Mouse (Mus musculus): Measurements from ENCODE around the gene Sdhd. TPM values are rescaled to one million over a fixed set of nuclear protein-coding genes. Genes with fewer than 3 reads are reported as not detected.
"Not testable (repeated sequence)": the region's sequence is repeated elsewhere in the genome, so short reads cannot be mapped to it uniquely, and the experiment has no call there.

Sdhd gene
- 197 and 210 TPM in 2 replicates for polyA plus RNA-seq (2012; rRNA removed)

GRCm38 (mm10) chr9:50603189-50603997 is at the start of gene Sdhd, which contains the start of gene Timm8b:
Sdhd (minus strand) TSS chr9:50603812.
Timm8b (plus strand) TSS chr9:50603910.
- DNase-seq = peak; percentile 92
- TF ChIP-seq POLR2A (IDR thresholded peaks at IDR 0.05; ENCODE audit: control insufficient read depth, extremely low read depth, insufficient read depth, low read length, poor library complexity) = peak; percentile 84; the same call in 1 of the 2 replicates
- peak; percentile 72; the same call in 1 of the 2 replicates for TF ChIP-seq CTCF (IDR thresholded peaks at IDR 0.05; ENCODE audit: borderline replicate concordance, control insufficient read depth, extremely low read depth, insufficient read depth, low read length, poor library complexity)
- WGBS = under 1% methylated on average over 48 of the region's 48 CpGs

GRCm38 (mm10) chr9:50650503-50650902 is 46.9 kb upstream of the Sdhd start:
- no peak for DNase-seq
- Histone ChIP-seq H3K4me3 (ENCODE audit: control insufficient read depth, insufficient read depth, low read length) (no peak overlapping the region), H3K27ac (ENCODE audit: control insufficient read depth, insufficient read depth, low read length) (no peak overlapping the region), H3K36me3 (ENCODE audit: control insufficient read depth, insufficient read depth, low read length) (peaks cover 29% of the 10 kb centered on the region), H3K27me3 (ENCODE audit: control insufficient read depth, insufficient read depth, low read length) (no peaks in the 10 kb centered on the region), H3K4me1 (replicated peaks; ENCODE audit: control insufficient read depth, insufficient read depth, low read length) (no peaks in the 10 kb centered on the region)
- WGBS = 97% methylated on average over 10 of the region's 10 CpGs
- TF ChIP-seq POLR2A (IDR thresholded peaks at IDR 0.05; ENCODE audit: control insufficient read depth, extremely low read depth, insufficient read depth, low read length, poor library complexity) = no peak
- TF ChIP-seq CTCF (IDR thresholded peaks at IDR 0.05; ENCODE audit: borderline replicate concordance, control insufficient read depth, extremely low read depth, insufficient read depth, low read length, poor library complexity) = no peak

More at GRCm38 (mm10) chr9:50603189-50603997, at the start of gene Sdhd, which contains the start of gene Timm8b:
- H3K36me3 ChIP-seq (ENCODE audit: control insufficient read depth, insufficient read depth, low read length) = peaks cover 22% of the 10 kb centered on the region
- H3K4me1 ChIP-seq (replicated peaks; ENCODE audit: control insufficient read depth, insufficient read depth, low read length) = peaks cover 15% of the 10 kb centered on the region
- peak within 1 kb of the TSS; percentile 82 for H3K4me3 ChIP-seq (ENCODE audit: control insufficient read depth, insufficient read depth, low read length)
- no peak within 1 kb of the TSS for H3K27ac ChIP-seq (ENCODE audit: control insufficient read depth, insufficient read depth, low read length)
- H3K27me3 ChIP-seq (ENCODE audit: control insufficient read depth, insufficient read depth, low read length) = no peaks in the 10 kb centered on the region

DNA sequence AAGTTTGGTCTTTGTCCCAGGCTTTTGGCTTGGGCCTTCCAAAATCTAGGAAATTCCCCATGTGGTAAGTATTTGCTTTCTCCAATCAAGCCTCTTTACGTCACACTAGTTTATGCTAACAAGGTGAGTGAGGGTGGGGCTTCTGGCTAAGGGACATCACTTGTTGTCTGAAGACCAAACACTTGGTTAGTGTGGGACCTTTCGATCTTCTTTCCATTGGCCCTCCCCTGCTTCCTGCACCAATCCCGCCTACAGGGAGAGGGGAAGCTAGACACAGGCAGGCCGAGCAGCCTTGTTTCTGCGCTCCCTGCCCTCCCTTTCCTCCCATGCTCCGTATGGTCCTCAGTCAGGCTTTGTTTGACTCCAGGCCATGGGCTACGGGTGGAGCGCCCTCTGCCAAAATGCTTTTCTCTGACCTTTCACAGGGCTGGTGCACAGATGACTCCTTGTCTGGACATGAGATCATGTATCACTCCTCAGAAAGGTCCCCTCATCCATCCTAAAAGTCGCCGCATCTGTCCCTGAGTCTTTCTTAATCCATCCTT is 43.3 kb upstream of the Sdhd start:
- Histone ChIP-seq H3K4me1 (replicated peaks; ENCODE audit: control insufficient read depth, insufficient read depth, low read length) (no peaks in the 10 kb centered on the region), H3K27me3 (ENCODE audit: control insufficient read depth, insufficient read depth, low read length) (no peaks in the 10 kb centered on the region), H3K4me3 (ENCODE audit: control insufficient read depth, insufficient read depth, low read length) (no peak overlapping the region), H3K36me3 (ENCODE audit: control insufficient read depth, insufficient read depth, low read length) (peaks cover 50% of the 10 kb centered on the region), H3K27ac (ENCODE audit: control insufficient read depth, insufficient read depth, low read length) (no peak overlapping the region)
- no peak for DNase-seq
- no peak for TF ChIP-seq CTCF (IDR thresholded peaks at IDR 0.05; ENCODE audit: borderline replicate concordance, control insufficient read depth, extremely low read depth, insufficient read depth, low read length, poor library complexity)
- no peak for TF ChIP-seq POLR2A (IDR thresholded peaks at IDR 0.05; ENCODE audit: control insufficient read depth, extremely low read depth, insufficient read depth, low read length, poor library complexity)
- WGBS = 96% methylated on average over 10 of the region's 10 CpGs

DNA sequence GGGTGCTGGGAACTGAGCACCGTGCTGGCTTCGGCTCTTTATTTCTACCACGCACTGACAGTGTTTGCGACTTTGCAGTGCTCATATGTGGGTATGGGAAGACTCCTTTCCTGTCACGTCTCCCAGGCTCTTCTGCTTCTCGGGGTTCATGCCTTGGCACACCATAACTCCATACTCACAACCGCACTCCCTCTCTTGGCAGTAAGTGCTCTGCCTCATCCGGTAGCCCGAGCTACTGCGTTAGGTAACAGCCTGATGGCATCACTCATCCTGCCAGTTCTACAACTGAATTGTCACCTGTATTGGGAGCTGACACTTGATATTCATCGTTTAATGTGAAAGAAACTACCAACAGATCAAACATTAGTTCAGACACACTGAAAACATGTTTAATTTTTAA is 30.7 kb upstream of the Sdhd start:
- TF ChIP-seq CTCF (IDR thresholded peaks at IDR 0.05; ENCODE audit: borderline replicate concordance, control insufficient read depth, extremely low read depth, insufficient read depth, low read length, poor library complexity) (no peak), POLR2A (IDR thresholded peaks at IDR 0.05; ENCODE audit: control insufficient read depth, extremely low read depth, insufficient read depth, low read length, poor library complexity) (no peak)
- H3K36me3 ChIP-seq (ENCODE audit: control insufficient read depth, insufficient read depth, low read length) = peaks cover 6% of the 10 kb centered on the region
- 96% methylated on average over 11 of the region's 11 CpGs for WGBS
- H3K27ac ChIP-seq (ENCODE audit: control insufficient read depth, insufficient read depth, low read length) = no peak overlapping the region
- no peaks in the 10 kb centered on the region for H3K27me3 ChIP-seq (ENCODE audit: control insufficient read depth, insufficient read depth, low read length)
- DNase-seq = no peak
- H3K4me3 ChIP-seq (ENCODE audit: control insufficient read depth, insufficient read depth, low read length) = no peak overlapping the region
- H3K4me1 ChIP-seq (replicated peaks; ENCODE audit: control insufficient read depth, insufficient read depth, low read length) = no peaks in the 10 kb centered on the region

GRCm38 (mm10) chr9:50633059-50633458 is 29.4 kb upstream of the Sdhd start:
- H3K27me3 ChIP-seq (ENCODE audit: control insufficient read depth, insufficient read depth, low read length) = no peaks in the 10 kb centered on the region
- no peaks in the 10 kb centered on the region for H3K4me1 ChIP-seq (replicated peaks; ENCODE audit: control insufficient read depth, insufficient read depth, low read length)
- DNase-seq = peak; percentile 9
- no peak overlapping the region for H3K27ac ChIP-seq (ENCODE audit: control insufficient read depth, insufficient read depth, low read length)
- 76% methylated on average over 2 of the region's 2 CpGs for WGBS
- no peak for TF ChIP-seq CTCF (IDR thresholded peaks at IDR 0.05; ENCODE audit: borderline replicate concordance, control insufficient read depth, extremely low read depth, insufficient read depth, low read length, poor library complexity)
- TF ChIP-seq POLR2A (IDR thresholded peaks at IDR 0.05; ENCODE audit: control insufficient read depth, extremely low read depth, insufficient read depth, low read length, poor library complexity) = no peak
- H3K4me3 ChIP-seq (ENCODE audit: control insufficient read depth, insufficient read depth, low read length) = no peak overlapping the region
- H3K36me3 ChIP-seq (ENCODE audit: control insufficient read depth, insufficient read depth, low read length) = peaks cover 5% of the 10 kb centered on the region

GRCm38 (mm10) chr9:50632016-50632688 is 28.5 kb upstream of the Sdhd start:
- 89% methylated on average over 6 of the region's 6 CpGs for WGBS
- no peak for DNase-seq
- H3K27me3 ChIP-seq (ENCODE audit: control insufficient read depth, insufficient read depth, low read length) = no peaks in the 10 kb centered on the region
- H3K36me3 ChIP-seq (ENCODE audit: control insufficient read depth, insufficient read depth, low read length) = peaks cover 5% of the 10 kb centered on the region
- no peak overlapping the region for H3K4me3 ChIP-seq (ENCODE audit: control insufficient read depth, insufficient read depth, low read length)
- H3K27ac ChIP-seq (ENCODE audit: control insufficient read depth, insufficient read depth, low read length) = no peak overlapping the region
- TF ChIP-seq CTCF (IDR thresholded peaks at IDR 0.05; ENCODE audit: borderline replicate concordance, control insufficient read depth, extremely low read depth, insufficient read depth, low read length, poor library complexity) (no peak), POLR2A (IDR thresholded peaks at IDR 0.05; ENCODE audit: control insufficient read depth, extremely low read depth, insufficient read depth, low read length, poor library complexity) (no peak)
- no peaks in the 10 kb centered on the region for H3K4me1 ChIP-seq (replicated peaks; ENCODE audit: control insufficient read depth, insufficient read depth, low read length)

- H3K27ac ChIP-seq (ENCODE audit: control insufficient read depth, insufficient read depth, low read length); H3K36me3 ChIP-seq (ENCODE audit: control insufficient read depth, insufficient read depth, low read length); DNase-seq; H3K4me3 ChIP-seq (ENCODE audit: control insufficient read depth, insufficient read depth, low read length); H3K4me1 ChIP-seq (replicated peaks; ENCODE audit: control insufficient read depth, insufficient read depth, low read length); H3K27me3 ChIP-seq (ENCODE audit: control insufficient read depth, insufficient read depth, low read length): not testable (repeated sequence)
- WGBS = 94% methylated on average over 6 of the region's 8 CpGs
These were observed 27.3 kb upstream of the Sdhd start for GRCm38 (mm10) chr9:50630903-50631302.
